Mouse (Mus musculus) lung, adult 2 months (tissue): ENCODE measurements around the gene Lcorl. TPM values are rescaled to one million over a fixed set of nuclear protein-coding genes. Genes with fewer than 3 reads are reported as not detected.
A peak's percentile ranks its signal among the peaks of the same experiment; 100 is the strongest.

ENCODE experiments used
- DNase-seq: peaks from one replicate; pipeline ENCODE4 v3.0.0; 2022
- H3K4me1 ChIP-seq: fragments of 200-500 bp; 2 replicates; pipeline ENCODE4 v1.6.1; 2011; ENCODE audit warnings: low read length; ENCODE audit not compliant: control insufficient read depth, insufficient read depth
- H3K4me3 ChIP-seq: fragments of 200-500 bp; replicated peaks from 2 replicates; pipeline ENCODE3; 2011; ENCODE audit warnings: low read depth, mild to moderate bottlenecking, control low read depth, low read length; ENCODE audit errors: extremely low read depth
- CTCF ChIP-seq: fragments of 200-500 bp; IDR thresholded peaks from 2 replicates; pipeline ENCODE4 v1.5.1; 2011; ENCODE audit warnings: mild to moderate bottlenecking, low read length, control low read depth; ENCODE audit not compliant: insufficient read depth
- POLR2A ChIP-seq: fragments of 200-500 bp; IDR thresholded peaks from 2 replicates; pipeline ENCODE4 v1.6.1; 2011; ENCODE audit warnings: low read depth, mild to moderate bottlenecking, control low read depth, low read length, borderline replicate concordance; ENCODE audit errors: extremely low read depth
- WGBS: fragments of 180-500 bp; shearing (Covaris S2); methylation state at CpG from one replicate; pipeline ENCODE4 v1.1.7; 2018; 5-methylcytosine and 5-hydroxymethylcytosine counted together
- polyA plus RNA-seq: library from polyadenylated mRNA; depleted of rRNA; stranded (reverse); fragments of >200 nt; gene quantifications from 2 replicates; pipeline ENCODE4 v1.2.3, GENCODE M21; 2012; rRNA removed

Gene Lcorl
- polyA plus RNA-seq = 1.4 and 3.2 TPM in 2 replicates

- under 1% methylated on average over 70 of the region's 79 CpGs for WGBS
- TF ChIP-seq CTCF (no peak), POLR2A (no peak)
- peak within 1 kb of the TSS; percentile 66 for H3K4me3 ChIP-seq
- DNase-seq = peak; percentile 94
- H3K4me1 ChIP-seq = peaks cover 2% of the 10 kb centered on the region; the same call in 1 of the 2 replicates
Measured at GRCm38 (mm10) chr5:45857254-45858011, at the start of gene Lcorl. Gene Lcorl (minus strand): TSS chr5:45857615.

DNA sequence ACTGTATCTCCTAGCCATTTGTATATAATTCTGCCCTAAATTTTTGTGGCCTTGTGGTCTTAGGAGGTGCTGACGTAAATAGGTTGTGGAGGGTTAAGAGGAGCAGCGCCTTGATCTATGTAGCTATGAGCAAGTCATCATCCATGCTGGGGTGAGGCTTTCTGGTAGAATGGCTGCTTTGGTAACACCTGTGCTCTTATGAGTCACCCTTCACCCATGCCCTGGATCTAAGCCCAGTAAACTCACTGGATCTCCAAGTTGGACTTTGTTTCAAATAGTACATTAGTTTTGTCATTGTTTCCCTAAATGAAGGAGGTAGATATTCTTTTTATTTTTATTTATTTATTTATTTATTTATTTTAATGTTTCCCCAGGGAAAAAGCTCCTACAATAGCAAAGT is 47.3 kb upstream of the Lcorl start:
- TF ChIP-seq CTCF (no peak), POLR2A (no peak)
- no peak for DNase-seq
- H3K4me1 ChIP-seq = no peaks in the 10 kb centered on the region
- no peak overlapping the region for H3K4me3 ChIP-seq
- 92% methylated on average over 2 of the region's 2 CpGs for WGBS

DNA sequence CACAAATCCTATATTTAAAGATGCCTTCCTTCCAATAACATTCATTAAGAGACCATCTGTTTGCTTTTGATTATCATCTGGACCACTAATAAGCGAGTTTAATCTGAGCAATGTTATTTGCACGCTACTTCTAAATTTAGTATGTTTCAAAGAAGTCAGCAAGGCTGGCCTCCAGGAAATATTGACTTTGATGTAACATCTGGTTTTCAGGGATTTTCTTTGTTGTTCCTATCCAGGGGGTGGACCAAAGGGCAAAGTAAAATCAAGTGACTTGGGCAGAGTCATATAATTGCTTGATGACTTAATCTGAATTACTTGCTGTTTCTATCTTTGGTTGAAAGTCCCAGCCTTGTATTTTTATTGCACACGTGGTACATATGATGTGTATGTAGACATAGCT is 45.8 kb upstream of the Lcorl start:
- H3K4me1 ChIP-seq = no peaks in the 10 kb centered on the region
- no peak overlapping the region for H3K4me3 ChIP-seq
- no peak for DNase-seq
- 59% methylated on average over 3 of the region's 3 CpGs for WGBS
- TF ChIP-seq CTCF (no peak), POLR2A (no peak)

DNA sequence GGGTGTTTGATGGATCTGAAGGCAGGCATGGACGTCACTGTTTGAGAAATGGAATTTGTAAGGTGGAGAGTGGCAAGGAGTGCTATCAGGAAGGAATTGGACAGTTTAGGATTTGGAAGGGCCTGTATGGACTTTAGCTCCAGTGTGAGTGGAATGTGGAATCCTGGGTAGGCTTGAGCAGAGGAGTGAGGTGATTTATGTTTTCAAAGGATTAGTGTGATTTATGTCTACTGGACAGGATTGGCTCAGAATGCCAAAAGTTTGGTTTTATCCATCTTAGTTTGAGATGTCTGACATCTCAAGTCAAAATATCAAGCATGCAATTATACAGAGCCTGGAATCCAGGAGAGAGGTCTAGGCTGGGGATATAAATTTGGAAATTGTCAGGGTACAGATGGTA is 37.9 kb upstream of the Lcorl start:
- Histone ChIP-seq H3K4me3 (no peak overlapping the region), H3K4me1 (no peaks in the 10 kb centered on the region)
- 73% methylated on average over 1 of the region's 1 CpGs for WGBS
- TF ChIP-seq CTCF (no peak), POLR2A (no peak)
- no peak for DNase-seq

GRCm38 (mm10) chr5:45893696-45894095 is 36.3 kb upstream of the Lcorl start:
- DNase-seq = no peak
- WGBS = 68% methylated on average over 3 of the region's 3 CpGs
- no peak overlapping the region for H3K4me3 ChIP-seq
- no peaks in the 10 kb centered on the region for H3K4me1 ChIP-seq
- TF ChIP-seq CTCF (no peak), POLR2A (no peak)

DNA sequence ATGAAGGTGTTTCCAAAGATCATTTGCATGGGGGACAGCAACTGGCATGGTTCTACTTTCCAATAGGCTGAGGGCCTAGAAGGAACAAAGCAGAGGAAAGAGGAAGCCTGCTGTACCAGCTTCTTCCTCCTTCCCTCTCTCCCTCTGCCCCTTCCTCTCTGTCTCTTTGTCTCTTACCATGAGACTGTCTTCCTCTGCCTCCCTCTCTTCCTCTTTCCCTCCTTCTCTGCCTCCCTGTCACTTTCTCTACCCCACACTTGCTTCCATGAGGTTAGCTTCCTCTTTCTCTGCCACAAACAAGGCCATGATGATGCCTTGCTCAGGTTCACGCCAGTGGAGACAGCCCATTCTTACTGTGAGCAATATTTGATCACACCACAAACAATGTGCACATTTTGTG is 18.9 kb upstream of the Lcorl start:
- 87% methylated on average over 1 of the region's 1 CpGs for WGBS
- TF ChIP-seq POLR2A (no peak), CTCF (no peak)
- Histone ChIP-seq H3K4me3 (no peak overlapping the region), H3K4me1 (no peaks in the 10 kb centered on the region)
- DNase-seq = no peak

- TF ChIP-seq POLR2A (no peak), CTCF (no peak)
- no peaks in the 10 kb centered on the region for H3K4me1 ChIP-seq
- 70% methylated on average over 4 of the region's 4 CpGs for WGBS
- DNase-seq = no peak
- H3K4me3 ChIP-seq = no peak overlapping the region
Measured at GRCm38 (mm10) chr5:45875472-45875871, 18.1 kb upstream of the Lcorl start.

GRCm38 (mm10) chr5:45874284-45875030 is 17.0 kb upstream of the Lcorl start:
- 57% methylated on average over 4 of the region's 4 CpGs for WGBS
- TF ChIP-seq CTCF = no peak
- TF ChIP-seq POLR2A = no peak
- DNase-seq = no peak
- Histone ChIP-seq H3K4me3 (no peak overlapping the region), H3K4me1 (no peaks in the 10 kb centered on the region)

GRCm38 (mm10) chr5:45858368-45858767 is 953 bp upstream of the Lcorl start:
- WGBS = 89% methylated on average over 2 of the region's 2 CpGs
- no peak for TF ChIP-seq POLR2A
- no peak for TF ChIP-seq CTCF
- Histone ChIP-seq H3K4me1 (peaks cover 2% of the 10 kb centered on the region; the same call in 1 of the 2 replicates), H3K4me3 (no peak overlapping the region)
- no peak for DNase-seq
